Mouse (Mus musculus) left cerebral cortex, adult 8-10 months (tissue): ENCODE data around the gene Efemp2. TPM values are rescaled to one million over a fixed set of nuclear protein-coding genes. Genes with fewer than 3 reads are reported as not detected.

ENCODE experiments used
- total RNA-seq, 4 experiments: library from RNA; stranded (reverse); gene quantifications; 2 replicates each; pipeline ENCODE4 v1.2.4; 2022

Gene Efemp2
- total RNA-seq, 4 experiments from 2014 or later, result 16.0 to 21.9 (median 18.7) TPM

Other genes starting within 250 kb of the Efemp2 start
- gene Pacs1, start 200.8 kb upstream of the Efemp2 start, total RNA-seq, result 10 to 100 TPM; 63.3 to 64.7 (median 64.5) TPM
- 100 to 1,000 TPM; 201 to 220 (median 207) TPM for gene Sf3b2, start 178.5 kb upstream of the Efemp2 start, total RNA-seq
- 10 to 100 TPM; 55.7 to 57.0 (median 56.3) TPM for gene Gal3st3, start 175.6 kb upstream of the Efemp2 start, total RNA-seq
- gene Catsper1, start 138.2 kb upstream of the Efemp2 start, total RNA-seq, result not detected
- gene Cst6, start 124.4 kb upstream of the Efemp2 start, total RNA-seq, result 10 to 100 TPM; 21.5 to 39.4 (median 34.1) TPM
- 10 to 100 TPM; 22.1 to 29.0 (median 23.8) TPM for gene Eif1ad, start 107.2 kb upstream of the Efemp2 start, total RNA-seq
- 10 to 100 TPM; 66.5 to 85.5 (median 77.9) TPM for gene Banf1, start 106.8 kb upstream of the Efemp2 start, total RNA-seq
- 100 to 1,000 TPM in 2 of 4 experiments, 10 to 100 TPM in 2; 85.6 to 109 (median 94.2) TPM for gene Sart1, start 85.3 kb upstream of the Efemp2 start, total RNA-seq
- not detected for gene Tsga10ip, start 71.4 kb upstream of the Efemp2 start, total RNA-seq
- 100 to 1,000 TPM; 253 to 272 (median 266) TPM for gene Drap1, start 49.0 kb upstream of the Efemp2 start, total RNA-seq
- gene AI837181, start 48.8 kb upstream of the Efemp2 start, total RNA-seq, result 10 to 100 TPM; 70.4 to 79.1 (median 75.0) TPM
- not detected for gene Fosl1, start 26.4 kb upstream of the Efemp2 start, total RNA-seq
- gene Ccdc85b, start 16.1 kb upstream of the Efemp2 start, total RNA-seq, result 10 to 100 TPM; 26.2 to 30.7 (median 29.4) TPM
- gene Fibp, start 13.3 kb upstream of the Efemp2 start, total RNA-seq, result 100 to 1,000 TPM in 1 of 4 experiments, 10 to 100 TPM in 3; 89.0 to 124 (median 93.6) TPM
- gene Ctsw, start 5.4 kb upstream of the Efemp2 start, total RNA-seq, result 1 to 10 TPM in 1 of 4 experiments, under 1 TPM in 3; 0.30 to 1.0 (median 0.46) TPM
- gene Mus81, start 14.4 kb downstream of the Efemp2 start, total RNA-seq, result 10 to 100 TPM; 29.7 to 36.3 (median 35.4) TPM
- gene Cfl1, start 16.5 kb downstream of the Efemp2 start, total RNA-seq, result 1,000 to 10,000 TPM; 1,338 to 1,440 (median 1,412) TPM
- gene 1700020D05Rik, start 29.8 kb downstream of the Efemp2 start, total RNA-seq, result 1 to 10 TPM; 6.6 to 8.6 (median 7.1) TPM
- 10 to 100 TPM; 82.4 to 93.9 (median 89.3) TPM for gene Snx32, start 36.6 kb downstream of the Efemp2 start, total RNA-seq
- gene Ovol1, start 86.7 kb downstream of the Efemp2 start, total RNA-seq, result not detected
- 1 to 10 TPM; 6.9 to 9.1 (median 7.8) TPM for gene Ap5b1, start 94.1 kb downstream of the Efemp2 start, total RNA-seq
- 10 to 100 TPM; 68.0 to 88.2 (median 72.1) TPM for gene Rnaseh2c, start 127.9 kb downstream of the Efemp2 start, total RNA-seq
- gene Kat5, start 136.3 kb downstream of the Efemp2 start, total RNA-seq, result 100 to 1,000 TPM in 1 of 4 experiments, 10 to 100 TPM in 3; 87.3 to 115 (median 97.0) TPM
- gene Rela, start 163.5 kb downstream of the Efemp2 start, total RNA-seq, result 10 to 100 TPM; 22.5 to 25.3 (median 23.7) TPM
- gene Sipa1, start 189.8 kb downstream of the Efemp2 start, total RNA-seq, result 10 to 100 TPM; 12.5 to 20.7 (median 14.9) TPM
- 10 to 100 TPM; 19.0 to 20.2 (median 19.7) TPM for gene Map3k11, start 214.8 kb downstream of the Efemp2 start, total RNA-seq
- gene Pcnx3, start 215.0 kb downstream of the Efemp2 start, total RNA-seq, result 10 to 100 TPM; 74.4 to 86.8 (median 80.3) TPM
- under 1 TPM in 1 of 4 experiments, not detected in 3; 0.37 TPM for gene Kcnk7, start 230.4 kb downstream of the Efemp2 start, total RNA-seq